8 mouse cellular contexts compared by ENCODE assay signal in the genomic region with DNA sequence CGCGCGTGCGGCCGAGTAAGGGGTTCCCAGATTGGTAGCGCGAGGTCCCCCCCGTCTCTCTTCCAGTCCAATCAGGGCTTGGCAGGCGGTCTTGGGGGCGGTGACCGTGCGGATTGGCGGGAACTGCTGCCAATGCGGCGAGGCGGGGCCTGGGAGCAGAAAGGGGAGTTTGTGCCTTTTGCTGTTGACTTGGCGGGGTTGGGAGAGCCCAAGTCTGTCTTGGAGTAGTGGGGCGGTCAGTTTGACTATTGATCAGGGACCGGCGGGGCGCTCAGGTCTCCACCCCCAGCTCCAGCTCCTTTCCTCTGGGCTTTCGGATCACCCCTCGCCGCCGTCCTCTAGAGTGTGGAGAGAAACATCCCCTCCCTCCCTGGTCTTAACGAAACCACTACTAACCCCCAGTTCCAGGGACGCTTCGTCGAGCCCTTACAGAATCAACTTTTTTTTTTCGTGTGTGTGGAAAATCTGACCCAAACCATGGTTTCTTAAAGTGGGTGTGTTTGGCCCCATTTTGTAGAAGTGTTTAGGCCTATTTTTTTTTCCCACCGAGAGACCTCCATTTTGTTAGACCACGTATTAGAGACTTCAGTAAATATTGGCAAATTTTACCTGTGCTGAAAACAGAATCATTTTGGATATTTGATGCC. TPM values are rescaled to one million over a fixed set of nuclear protein-coding genes. Genes with fewer than 3 reads are reported as not detected.
A peak's percentile ranks its signal among the peaks of the same experiment; 100 is the strongest.
DNase-seq lines count a peak whose midpoint lies in the region; ATAC-seq lines count a peak whose summit lies in the region.

No protein-coding gene starts in this region.

- WGBS in forebrain, embryonic 10.5 days, result under 1% methylated on average over 32 of the region's 32 CpGs
- under 1% methylated on average over 32 of the region's 32 CpGs for WGBS in heart, embryonic 15.5 days
- WGBS in liver, embryonic 15.5 days (ENCODE audit: insufficient replicate concordance), result under 1% methylated on average over 32 of the region's 32 CpGs
- under 1% methylated on average over 32 of the region's 32 CpGs for WGBS in neural tube, embryonic 12.5 days

- H3K27me3 ChIP-seq in forebrain, embryonic 10.5 days (ENCODE audit: poor library complexity, severe bottlenecking), result no peaks in the 10 kb centered on the region
- no peaks in the 10 kb centered on the region for H3K27me3 ChIP-seq in heart, embryonic 15.5 days
- H3K27me3 ChIP-seq in liver, embryonic 15.5 days, result no peaks in the 10 kb centered on the region
- no peaks in the 10 kb centered on the region for H3K27me3 ChIP-seq in neural tube, embryonic 12.5 days (replicated peaks)

- H3K9ac ChIP-seq in heart, embryonic 15.5 days, result peak overlapping the region; percentile 85
- H3K9ac ChIP-seq in liver, embryonic 15.5 days, result peak overlapping the region; percentile 89
- peak overlapping the region; percentile 90 for H3K9ac ChIP-seq in neural tube, embryonic 12.5 days

- H3K4me3 ChIP-seq in forebrain, embryonic 10.5 days, result peak overlapping the region; percentile 88
- H3K4me3 ChIP-seq in heart, embryonic 15.5 days, result peak overlapping the region; percentile 80
- H3K4me3 ChIP-seq in liver, embryonic 15.5 days (replicated peaks), result peak overlapping the region; percentile 79
- H3K4me3 ChIP-seq in neural tube, embryonic 12.5 days, result peak overlapping the region; percentile 87

- peak overlapping the region; percentile 99 for H3K27ac ChIP-seq in forebrain, embryonic 10.5 days
- peak overlapping the region; percentile 99 for H3K27ac ChIP-seq in heart, embryonic 15.5 days
- H3K27ac ChIP-seq in liver, embryonic 15.5 days (replicated peaks), result peak overlapping the region; percentile 100
- peak overlapping the region; percentile 94 for H3K27ac ChIP-seq in neural tube, embryonic 12.5 days

- DNase-seq in CD8-positive naive resting alpha-beta T cell, adult 2 months (ENCODE audit: low read depth in 2 of 2, low spot score in 2 of 2), result peak; percentile 95 to 97
- DNase-seq in c-Kit-positive CD71-negative TER-119-negative erythroid progenitor cells, embryonic 14.5 days (ENCODE audit: low read depth), result peak; percentile 94
- DNase-seq in forebrain, embryonic 10.5 days (ENCODE audit: extremely low spot score, low spot score), result peak; percentile 99
- peak; percentile 98 to 99 for DNase-seq in kidney, postnatal 36 days
- peak; percentile 93 for DNase-seq in telencephalon, adult 2 months (ENCODE audit: low read depth, low spot score)

- peaks cover 28% of the 10 kb centered on the region for H3K4me1 ChIP-seq in forebrain, embryonic 10.5 days
- H3K4me1 ChIP-seq in heart, embryonic 15.5 days (replicated peaks), result peaks cover 36% of the 10 kb centered on the region
- peaks cover 33% of the 10 kb centered on the region for H3K4me1 ChIP-seq in liver, embryonic 15.5 days (replicated peaks)
- H3K4me1 ChIP-seq in neural tube, embryonic 12.5 days, result peaks cover 8% of the 10 kb centered on the region; the same call in 1 of the 2 replicates

- peak; percentile 91 for ATAC-seq in heart, embryonic 15.5 days (replicated peaks; ENCODE audit: insufficient number of reproducible peaks, insufficient read depth, low FRiP score, low read depth)
- peak; percentile 87 for ATAC-seq in liver, embryonic 15.5 days (ENCODE audit: insufficient read depth)
- ATAC-seq in neural tube, embryonic 12.5 days (ENCODE audit: low FRiP score, low read depth), result peak; percentile 95

- H3K4me2 ChIP-seq in heart, embryonic 15.5 days, result peak overlapping the region; percentile 55
- peak overlapping the region; percentile 63 for H3K4me2 ChIP-seq in liver, embryonic 15.5 days
- peak overlapping the region; percentile 67 for H3K4me2 ChIP-seq in neural tube, embryonic 12.5 days (replicated peaks)

- H3K36me3 ChIP-seq in forebrain, embryonic 10.5 days (replicated peaks), result peaks cover 26% of the 10 kb centered on the region
- H3K36me3 ChIP-seq in heart, embryonic 15.5 days, result peaks cover 8% of the 10 kb centered on the region; the same call in 1 of the 2 replicates
- H3K36me3 ChIP-seq in liver, embryonic 15.5 days (replicated peaks), result peaks cover 24% of the 10 kb centered on the region
- H3K36me3 ChIP-seq in neural tube, embryonic 12.5 days, result no peaks in the 10 kb centered on the region

- H3K9me3 ChIP-seq in forebrain, embryonic 10.5 days, result no peaks in the 10 kb centered on the region
- no peaks in the 10 kb centered on the region for H3K9me3 ChIP-seq in heart, embryonic 15.5 days (replicated peaks)
- no peaks in the 10 kb centered on the region for H3K9me3 ChIP-seq in liver, embryonic 15.5 days (replicated peaks)
- no peaks in the 10 kb centered on the region for H3K9me3 ChIP-seq in neural tube, embryonic 12.5 days

RNA-seq across cellular contexts. Expression of a gene that starts 1.0 kb away (rescaled TPM):
- polyA plus RNA-seq in forebrain, embryonic 10.5 days (2016; fragmentation: Nextera tagmentation; extraction: Ambion mirVana), result 34.7 and 36.8 TPM in 2 replicates
- polyA plus RNA-seq in heart, embryonic 15.5 days (2015; fragmentation: Nextera tagmentation; extraction: Ambion mirVana), result 26.7 and 29.9 TPM in 2 replicates
- polyA plus RNA-seq in liver, embryonic 15.5 days (2015; fragmentation: Nextera tagmentation; extraction: Ambion mirVana), result 15.7 and 17.3 TPM in 2 replicates
- polyA plus RNA-seq in neural tube, embryonic 12.5 days (2016; fragmentation: Nextera tagmentation; extraction: Ambion mirVana), result 46.9 and 50.7 TPM in 2 replicates

RNA-seq across cellular contexts. Expression of a gene that starts 18.8 kb away (rescaled TPM):
- polyA plus RNA-seq in forebrain, embryonic 10.5 days (2016; fragmentation: Nextera tagmentation; extraction: Ambion mirVana), result 122 and 125 TPM in 2 replicates
- 217 and 292 TPM in 2 replicates for polyA plus RNA-seq in heart, embryonic 15.5 days (2015; fragmentation: Nextera tagmentation; extraction: Ambion mirVana)
- 65.8 and 76.7 TPM in 2 replicates for polyA plus RNA-seq in liver, embryonic 15.5 days (2015; fragmentation: Nextera tagmentation; extraction: Ambion mirVana)
- polyA plus RNA-seq in neural tube, embryonic 12.5 days (2016; fragmentation: Nextera tagmentation; extraction: Ambion mirVana), result 124 and 126 TPM in 2 replicates

Comparison
In these comparisons a context has a peak if more than half of its experiments do, and no peak if none do; other contexts are left out.
1. Peak in every context shown above with its lines: DNase-seq, ATAC-seq, H3K4me3 ChIP-seq and H3K27ac ChIP-seq.